Mouse (Mus musculus) midbrain, embryonic 15.5 days (tissue): Measurements from ENCODE around the gene Mark4. TPM values are rescaled to one million over a fixed set of nuclear protein-coding genes. Genes with fewer than 3 reads are reported as not detected.
A peak's percentile ranks its signal among the peaks of the same experiment; 100 is the strongest.

Experiments
- ATAC-seq: fragments of 200-750 bp; cut with Nextera tagmentation; replicated peaks from 2 replicates; pipeline ENCODE4 v1.8.0; 2017; ENCODE audit warnings: moderate TSS enrichment
- H3K27ac ChIP-seq: fragments of 300-500 bp; sonication (generic); 2 replicates; pipeline ENCODE4 v1.5.1; 2015; ENCODE audit warnings: mild to moderate bottlenecking, inconsistent platforms
- H3K27me3 ChIP-seq: fragments of 300-500 bp; sonication (generic); replicated peaks from 2 replicates; pipeline ENCODE4 v1.6.1; 2015; ENCODE audit warnings: inconsistent platforms
- H3K36me3 ChIP-seq: fragments of 300-500 bp; sonication (generic); replicated peaks from 2 replicates; pipeline ENCODE4 v1.6.1; 2015; ENCODE audit warnings: inconsistent platforms
- H3K4me1 ChIP-seq: fragments of 300-500 bp; sonication (generic); 2 replicates; pipeline ENCODE4 v1.6.1; 2015; ENCODE audit warnings: inconsistent platforms
- H3K4me2 ChIP-seq: fragments of 300-500 bp; sonication (generic); 2 replicates; pipeline ENCODE4 v1.6.1; 2015; ENCODE audit warnings: inconsistent platforms, mild to moderate bottlenecking, moderate library complexity
- H3K4me3 ChIP-seq: fragments of 300-500 bp; sonication (generic); 2 replicates; pipeline ENCODE4 v1.5.1; 2015; ENCODE audit warnings: mild to moderate bottlenecking, inconsistent platforms
- H3K9ac ChIP-seq: fragments of 300-500 bp; sonication (generic); 2 replicates; pipeline ENCODE4 v1.6.1; 2015; ENCODE audit warnings: mild to moderate bottlenecking, inconsistent platforms
- H3K9me3 ChIP-seq: fragments of 300-500 bp; sonication (generic); 2 replicates; pipeline ENCODE4 v1.6.1; 2016; ENCODE audit warnings: inconsistent platforms
- WGBS: fragments of 180-500 bp; shearing (Covaris S2); methylation state at CpG from one replicate; pipeline ENCODE4 v1.1.7; 2015; ENCODE audit warnings: mixed read lengths; 5-methylcytosine and 5-hydroxymethylcytosine counted together
- polyA plus RNA-seq: library from polyadenylated mRNA; unstranded; fragments of >200 nt; fragmentation: Nextera tagmentation; extraction: Ambion mirVana; gene quantifications from 2 replicates; pipeline ENCODE4 v1.2.1, GENCODE M21; 2015

Gene Mark4
- polyA plus RNA-seq, 1 experiment from 2014 or later: 20.6 TPM

GRCm38 (mm10) chr7:19466602-19467145 lies 8.1 kb upstream of the Mark4 start:
- ATAC-seq: no peak
- Histone ChIP-seq H3K36me3 (no peaks in the 10 kb centered on the region), H3K4me1 (peaks cover 6% of the 10 kb centered on the region), H3K9me3 (no peaks in the 10 kb centered on the region), H3K27ac (no peak overlapping the region), H3K4me2 (no peak overlapping the region), H3K9ac (no peak overlapping the region), H3K4me3 (no peak overlapping the region), H3K27me3 (peaks cover 51% of the 10 kb centered on the region)
- WGBS: 60% methylated on average over 5 of the region's 5 CpGs

DNA sequence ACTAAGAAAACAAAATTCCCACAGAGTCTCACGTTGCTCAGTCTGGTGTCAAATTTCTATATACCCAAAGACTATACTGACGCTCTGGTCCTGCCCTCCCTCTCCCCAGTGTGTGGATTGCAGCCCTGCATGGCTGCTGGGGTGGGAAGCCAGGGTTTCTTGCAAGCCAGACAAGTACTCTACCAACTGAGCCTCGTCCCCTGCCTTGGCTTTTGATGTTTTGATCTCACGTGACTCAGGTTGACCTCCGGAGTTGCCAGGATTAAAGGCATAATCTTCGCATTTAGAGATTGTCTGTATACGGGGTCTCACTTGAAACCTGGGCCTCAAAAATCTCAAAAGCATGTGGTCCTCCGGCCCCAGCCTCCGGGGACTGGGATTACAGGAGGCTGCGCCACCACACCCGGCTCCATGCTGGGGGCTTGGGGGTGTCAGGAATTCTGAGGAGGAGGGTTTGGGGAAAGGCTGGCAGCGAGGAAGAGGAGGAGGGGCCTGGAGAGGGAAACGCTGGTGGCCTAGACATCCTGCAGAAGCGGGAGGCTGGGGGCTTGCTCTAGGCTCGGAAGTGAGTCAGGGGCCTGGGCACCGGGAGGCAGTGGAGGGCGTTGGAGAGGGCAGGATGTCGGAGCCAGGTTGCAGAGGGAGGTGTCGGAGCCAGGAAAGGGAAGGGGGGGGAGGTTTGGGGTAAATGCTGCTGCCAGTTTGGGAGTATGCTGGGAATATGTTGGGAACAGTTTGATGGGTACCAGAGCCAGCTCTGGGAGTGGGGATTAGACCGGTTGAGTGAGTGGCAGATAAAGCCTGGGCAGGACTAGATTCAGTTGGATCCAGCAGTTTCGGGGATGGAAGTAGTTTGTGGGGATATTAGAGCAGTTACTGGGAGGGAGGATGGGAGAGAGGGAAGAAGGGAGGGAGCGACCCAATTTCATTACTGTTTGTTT lies 6.0 kb upstream of the Mark4 start:
- no peak overlapping the region for H3K9ac ChIP-seq
- H3K36me3 ChIP-seq: no peaks in the 10 kb centered on the region
- no peaks in the 10 kb centered on the region for H3K9me3 ChIP-seq
- peak overlapping the region; percentile 15; the same call in 1 of the 2 replicates for H3K4me2 ChIP-seq
- ATAC-seq: no peak
- H3K27ac ChIP-seq: no peak overlapping the region
- H3K4me3 ChIP-seq: no peak overlapping the region
- peaks cover 7% of the 10 kb centered on the region for H3K4me1 ChIP-seq
- WGBS: 9% methylated on average over 22 of the region's 22 CpGs
- peaks cover 40% of the 10 kb centered on the region for H3K27me3 ChIP-seq

GRCm38 (mm10) chr7:19462884-19463381 lies 4.3 kb upstream of the Mark4 start, which contains the start of gene Exoc3l2:
Exoc3l2 (plus strand) TSS chr7:19463331.
- no peak for ATAC-seq
- H3K9ac ChIP-seq: no peak within 1 kb of the TSS

GRCm38 (mm10) chr7:19462443-19462842 lies 3.8 kb upstream of the Mark4 start:
- no peak overlapping the region for H3K27ac ChIP-seq
- ATAC-seq: no peak
- no peak overlapping the region for H3K9ac ChIP-seq
- 55% methylated on average over 4 of the region's 4 CpGs for WGBS
- H3K27me3 ChIP-seq: peaks cover 27% of the 10 kb centered on the region
- peaks cover 16% of the 10 kb centered on the region for H3K4me1 ChIP-seq
- no peaks in the 10 kb centered on the region for H3K9me3 ChIP-seq
- H3K4me2 ChIP-seq: no peak overlapping the region
- no peak overlapping the region for H3K4me3 ChIP-seq
- no peaks in the 10 kb centered on the region for H3K36me3 ChIP-seq

More at GRCm38 (mm10) chr7:19462884-19463381, 4.3 kb upstream of the Mark4 start, which contains the start of gene Exoc3l2:
- no peak within 1 kb of the TSS for H3K4me2 ChIP-seq
- H3K9me3 ChIP-seq: no peaks in the 10 kb centered on the region
- H3K4me1 ChIP-seq: peaks cover 11% of the 10 kb centered on the region
- no peak within 1 kb of the TSS for H3K4me3 ChIP-seq
- H3K27ac ChIP-seq: no peak within 1 kb of the TSS
- no peaks in the 10 kb centered on the region for H3K36me3 ChIP-seq
- 17% methylated on average over 6 of the region's 6 CpGs for WGBS
- H3K27me3 ChIP-seq: peaks cover 30% of the 10 kb centered on the region

- no peak for ATAC-seq
- Histone ChIP-seq H3K36me3 (no peaks in the 10 kb centered on the region), H3K4me3 (no peak overlapping the region), H3K9me3 (no peaks in the 10 kb centered on the region), H3K4me2 (no peak overlapping the region), H3K27me3 (peaks cover 19% of the 10 kb centered on the region), H3K4me1 (peaks cover 25% of the 10 kb centered on the region), H3K9ac (no peak overlapping the region), H3K27ac (no peak overlapping the region)
- 10% methylated on average over 6 of the region's 6 CpGs for WGBS
Observed at GRCm38 (mm10) chr7:19461488-19461887, 2.9 kb upstream of the Mark4 start.

GRCm38 (mm10) chr7:19460500-19460899 lies 1.9 kb upstream of the Mark4 start:
- Histone ChIP-seq H3K4me3 (no peak overlapping the region), H3K27ac (no peak overlapping the region), H3K4me2 (no peak overlapping the region), H3K9ac (no peak overlapping the region), H3K9me3 (no peaks in the 10 kb centered on the region), H3K27me3 (peaks cover 11% of the 10 kb centered on the region), H3K36me3 (0 out of 2 replicates have a peak, but pooled peaks cover 3% of the 10 kb centered on the region), H3K4me1 (peaks cover 33% of the 10 kb centered on the region)
- ATAC-seq: no peak
- WGBS: 63% methylated on average over 1 of the region's 1 CpGs

DNA sequence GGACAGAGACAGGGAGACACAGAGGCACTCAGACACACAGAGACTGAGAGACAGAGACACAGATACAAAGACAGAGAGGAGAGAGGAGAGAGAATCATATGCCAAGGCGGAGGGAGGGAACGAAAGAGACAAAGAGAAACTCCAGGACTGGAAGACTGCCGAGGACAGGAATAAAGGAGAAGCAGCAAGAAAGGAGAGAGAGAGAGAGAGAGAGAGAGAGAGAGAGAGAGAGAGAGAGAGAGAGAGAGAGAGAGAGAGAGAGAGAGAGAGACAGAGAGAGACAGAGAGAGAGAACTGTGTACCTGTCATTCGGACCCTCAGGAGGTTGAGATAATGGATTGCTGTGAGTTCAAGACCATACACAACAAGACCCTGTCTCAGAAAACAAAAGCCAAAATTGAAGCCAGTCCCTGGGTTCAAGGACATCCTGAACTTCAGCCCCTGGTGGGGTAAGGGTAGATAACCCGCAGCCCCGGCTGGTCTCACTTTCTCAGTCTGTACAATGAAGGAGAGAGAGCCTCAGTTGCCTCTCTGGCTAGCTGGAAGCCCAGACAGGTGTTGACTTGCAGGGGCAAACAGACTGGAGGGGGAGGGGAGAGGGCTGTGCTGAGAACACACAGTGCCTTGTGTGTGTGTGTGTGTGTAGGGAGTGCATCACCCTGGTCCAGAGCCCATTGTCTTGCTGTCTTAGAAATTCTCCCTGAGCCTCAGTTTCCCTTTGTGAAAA lies 686 bp upstream of the Mark4 start:
- Histone ChIP-seq H3K27ac (peak overlapping the region; percentile 76), H3K27me3 (no peaks in the 10 kb centered on the region), H3K9ac (peak overlapping the region; percentile 82), H3K4me2 (peak overlapping the region; percentile 65), H3K4me3 (peak overlapping the region; percentile 91), H3K36me3 (0 out of 2 replicates have a peak, but pooled peaks cover 3% of the 10 kb centered on the region), H3K4me1 (peaks cover 27% of the 10 kb centered on the region), H3K9me3 (no peaks in the 10 kb centered on the region)
- WGBS: 21% methylated on average over 6 of the region's 6 CpGs
- no peak for ATAC-seq

DNA sequence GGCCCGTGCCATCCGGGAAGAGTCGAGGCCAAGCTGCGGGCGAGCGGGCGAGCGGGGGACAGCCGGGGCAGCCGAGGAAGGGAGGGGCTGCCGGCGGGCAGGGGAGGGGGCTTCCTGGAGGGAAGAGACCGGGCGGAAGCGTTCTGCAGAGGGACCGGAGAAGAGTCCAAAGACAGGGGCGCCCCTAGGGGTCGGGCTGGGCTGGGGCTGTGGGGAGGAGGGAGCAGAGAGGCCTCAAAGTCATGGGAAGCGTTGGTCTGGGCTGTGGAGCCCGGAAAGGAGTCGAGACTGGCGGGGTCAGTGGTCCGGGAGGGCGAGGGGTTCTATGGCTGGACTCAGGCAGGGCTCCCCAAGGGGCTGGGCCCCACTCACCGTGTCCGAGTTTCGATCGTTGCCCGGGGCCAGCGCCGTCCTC lies 542 bp downstream of the Mark4 start:
- H3K4me2 ChIP-seq: peak overlapping the region; percentile 65
- peak overlapping the region; percentile 91 for H3K4me3 ChIP-seq
- no peaks in the 10 kb centered on the region for H3K27me3 ChIP-seq
- ATAC-seq: peak; percentile 80
- peak overlapping the region; percentile 76 for H3K27ac ChIP-seq
- 0 out of 2 replicates have a peak, but pooled peaks cover 3% of the 10 kb centered on the region for H3K36me3 ChIP-seq
- peaks cover 27% of the 10 kb centered on the region for H3K4me1 ChIP-seq
- peak overlapping the region; percentile 82 for H3K9ac ChIP-seq
- WGBS: under 1% methylated on average over 31 of the region's 31 CpGs
- H3K9me3 ChIP-seq: no peaks in the 10 kb centered on the region

DNA sequence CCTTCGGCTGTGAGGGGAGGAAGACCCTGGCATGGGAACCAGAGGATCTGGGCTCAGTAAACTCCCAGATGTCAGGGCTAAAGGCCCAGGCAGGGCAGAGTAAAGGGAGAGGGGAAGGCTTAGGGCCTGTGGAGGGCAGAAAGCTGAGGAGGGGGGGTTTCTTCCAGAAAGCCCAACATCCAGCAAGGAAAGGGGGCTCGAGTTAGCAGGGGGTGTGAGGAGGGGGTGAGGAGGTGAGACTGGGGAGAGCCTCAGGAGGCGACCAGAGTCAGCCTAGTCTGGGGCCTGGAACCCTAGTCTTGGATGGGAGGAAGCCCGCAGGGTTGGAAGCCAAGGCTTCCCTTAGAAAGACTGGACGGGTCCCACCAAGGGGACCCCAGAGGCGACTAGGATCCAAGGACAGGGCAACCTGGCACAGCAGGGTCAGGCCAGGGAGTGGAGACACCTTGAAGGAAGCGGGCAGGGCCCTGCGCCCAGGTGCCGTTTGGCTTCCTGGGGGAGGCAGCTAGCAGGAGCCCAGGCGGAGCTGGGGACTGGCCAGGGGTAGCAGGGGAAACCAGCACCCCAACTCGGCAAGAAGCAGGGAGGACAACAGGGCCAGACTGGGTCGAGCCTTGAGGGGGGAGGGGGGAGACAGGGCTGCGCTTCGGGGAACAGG lies 1.1 kb downstream of the Mark4 start:
- Histone ChIP-seq H3K9me3 (no peaks in the 10 kb centered on the region), H3K36me3 (0 out of 2 replicates have a peak, but pooled peaks cover 3% of the 10 kb centered on the region), H3K4me3 (peak overlapping the region; percentile 91), H3K27me3 (no peaks in the 10 kb centered on the region), H3K4me1 (peaks cover 27% of the 10 kb centered on the region), H3K27ac (peak overlapping the region; percentile 76), H3K4me2 (peak overlapping the region; percentile 65), H3K9ac (peak overlapping the region; percentile 82)
- peak; percentile 49 for ATAC-seq
- WGBS: 10% methylated on average over 14 of the region's 14 CpGs

GRCm38 (mm10) chr7:19456628-19457027 lies 2.0 kb downstream of the Mark4 start:
- Histone ChIP-seq H3K4me3 (no peak overlapping the region; the same call in 1 of the 2 replicates), H3K27me3 (no peaks in the 10 kb centered on the region), H3K9me3 (no peaks in the 10 kb centered on the region), H3K4me2 (peak overlapping the region; percentile 65), H3K4me1 (peaks cover 27% of the 10 kb centered on the region), H3K36me3 (0 out of 2 replicates have a peak, but pooled peaks cover 3% of the 10 kb centered on the region), H3K27ac (no peak overlapping the region), H3K9ac (no peak overlapping the region)
- no peak for ATAC-seq
- whole genome bisulfite sequencing: 93% methylated on average over 7 of the region's 7 CpGs

GRCm38 (mm10) chr7:19455819-19456495 lies 2.7 kb downstream of the Mark4 start:
- 59% methylated on average over 11 of the region's 11 CpGs for WGBS

More at GRCm38 (mm10) chr7:19455819-19456495, 2.7 kb downstream of the Mark4 start:
- Histone ChIP-seq H3K9ac (no peak overlapping the region), H3K27me3 (no peaks in the 10 kb centered on the region), H3K27ac (no peak overlapping the region), H3K36me3 (peaks cover 8% of the 10 kb centered on the region), H3K9me3 (no peaks in the 10 kb centered on the region), H3K4me1 (peaks cover 27% of the 10 kb centered on the region), H3K4me2 (peak overlapping the region; percentile 65; the same call in 1 of the 2 replicates), H3K4me3 (no peak overlapping the region)
- ATAC-seq: no peak
